Mouse (Mus musculus): ENCODE results near the gene Zfp472.
"Not testable (repeated sequence)": the region's sequence is repeated elsewhere in the genome, so short reads cannot be mapped to it uniquely, and the experiment has no call there.

The Zfp472 gene

GRCm38 (mm10) chr17:33008337-33008736 is 42.7 kb downstream of the Zfp472 start:
- no peak for DNase-seq (ENCODE audit: low read depth, low spot score)

- not testable (repeated sequence) for DNase-seq (ENCODE audit: low read depth, low spot score)
These were observed 54.8 kb downstream of the Zfp472 start for GRCm38 (mm10) chr17:33020434-33020833.

All from retina, postnatal 7 days (tissue).